Mouse (Mus musculus) stomach, postnatal 0 days (tissue): ENCODE data around the gene Rcsd1.

Experiments used
- CTCF ChIP-seq: IDR thresholded peaks from 2 replicates; pipeline ENCODE4 v1.5.1; 2016; ENCODE audit warnings: antibody characterized with exemption, low read depth, mild to moderate bottlenecking, moderate library complexity
- EP300 ChIP-seq: optimal IDR thresholded peaks from 2 replicates; pipeline ENCODE3; 2016; ENCODE audit warnings: antibody characterized with exemption

DNA sequence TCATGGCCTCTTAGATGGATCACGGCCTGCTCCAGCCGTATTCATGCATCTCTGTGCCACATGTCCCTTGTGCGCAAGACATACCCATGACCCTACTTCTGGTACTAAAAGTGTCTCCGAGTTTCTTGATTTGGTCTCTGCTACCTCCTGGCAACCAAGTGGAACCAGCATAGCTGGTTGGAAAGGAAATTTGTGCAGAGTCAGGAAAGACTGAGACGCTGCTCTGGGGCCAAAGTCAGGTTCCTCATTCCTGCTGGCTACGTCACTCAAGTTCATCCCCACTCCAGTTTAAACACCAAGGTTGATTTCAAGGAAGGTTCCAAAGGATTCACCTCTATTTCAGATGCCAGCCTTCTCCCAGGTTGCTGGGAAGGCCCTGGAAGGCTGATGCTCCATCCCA lies 42.6 kb downstream of the Rcsd1 start:
- TF ChIP-seq EP300 (no peak), CTCF (no peak)
